Mouse (Mus musculus) myocyte (in vitro differentiated cells): ENCODE measurements around the gene Gdpd2. TPM values are rescaled to one million over a fixed set of nuclear protein-coding genes. Genes with fewer than 3 reads are reported as not detected.

Experiments
- H3K27me3 ChIP-seq: one replicate; pipeline ENCODE4 v1.6.1; 2011; ENCODE audit not compliant: control insufficient read depth, insufficient read depth, insufficient read length
- H3K36me3 ChIP-seq: one replicate; pipeline ENCODE4 v1.6.1; 2011; ENCODE audit not compliant: control insufficient read depth, insufficient read depth
- H3K4me2 ChIP-seq: one replicate; pipeline ENCODE4 v1.6.1; 2011; ENCODE audit warnings: low read depth, control low read depth
- H3K4me3 ChIP-seq: one replicate; pipeline ENCODE4 v1.5.1; 2011; ENCODE audit warnings: mild to moderate bottlenecking, control low read depth, moderate library complexity
- H3K79me2 ChIP-seq: one replicate; pipeline ENCODE4 v1.6.1; 2011; ENCODE audit not compliant: control insufficient read depth, insufficient read depth
- H3ac ChIP-seq: one replicate; pipeline ENCODE4 v1.6.1; 2011; ENCODE audit not compliant: control insufficient read depth, insufficient read length
- CEBPB ChIP-seq: IDR thresholded peaks from 2 replicates; pipeline ENCODE4 v1.6.1; 2011; ENCODE audit warnings: mild to moderate bottlenecking, moderate library complexity; ENCODE audit not compliant: poor library complexity, insufficient read depth, severe bottlenecking
- E2F4 ChIP-seq: IDR thresholded peaks from one replicate; pipeline ENCODE4 v1.6.1; 2011; ENCODE audit warnings: mild to moderate bottlenecking, control low read depth, moderate library complexity; ENCODE audit not compliant: insufficient read depth
- MAX ChIP-seq: IDR thresholded peaks from one replicate; pipeline ENCODE4 v1.6.1; 2011; ENCODE audit warnings: low read depth, mild to moderate bottlenecking, control low read depth
- MYOD1 ChIP-seq, 3 experiments: IDR thresholded peaks; one replicate each; pipeline ENCODE4 v1.6.1; 2011; ENCODE audit warnings: control low read depth in 2 of 3, low read depth in 2 of 3, mild to moderate bottlenecking in 2 of 3, moderate library complexity in 1 of 3; ENCODE audit not compliant: insufficient read length in 2 of 3, control insufficient read depth in 1 of 3
- MYOG ChIP-seq, 3 experiments: IDR thresholded peaks; one replicate each; pipeline ENCODE4 v1.6.1; 2011; ENCODE audit warnings: control low read depth in 2 of 3, low read depth in 2 of 3, mild to moderate bottlenecking in 2 of 3; ENCODE audit not compliant: insufficient read length in 2 of 3, control insufficient read depth in 1 of 3, insufficient read depth in 1 of 3
- POLR2A ChIP-seq: IDR thresholded peaks from one replicate; pipeline ENCODE4 v1.6.1; 2011; ENCODE audit warnings: low read depth, mild to moderate bottlenecking, control low read depth, moderate library complexity; ENCODE audit not compliant: insufficient read length
- POLR2AphosphoS2 ChIP-seq: IDR thresholded peaks from one replicate; pipeline ENCODE4 v1.6.1; 2011; ENCODE audit warnings: low read depth, control low read depth; ENCODE audit not compliant: insufficient read length
- REST ChIP-seq: IDR thresholded peaks from one replicate; pipeline ENCODE4 v1.6.1; 2011; ENCODE audit warnings: mild to moderate bottlenecking, control low read depth, moderate library complexity; ENCODE audit not compliant: insufficient read depth, insufficient read length
- SRF ChIP-seq: IDR thresholded peaks from one replicate; pipeline ENCODE4 v1.6.1; 2011; ENCODE audit warnings: low read depth; ENCODE audit not compliant: control insufficient read depth, insufficient read length
- TCF12 ChIP-seq: IDR thresholded peaks from one replicate; pipeline ENCODE4 v1.6.1; 2011; ENCODE audit warnings: mild to moderate bottlenecking, control low read depth; ENCODE audit not compliant: poor library complexity, insufficient read depth, severe bottlenecking
- TCF3 ChIP-seq: IDR thresholded peaks from one replicate; pipeline ENCODE4 v1.6.1; 2011; ENCODE audit warnings: low read depth, control low read depth; ENCODE audit not compliant: insufficient read length
- USF1 ChIP-seq: IDR thresholded peaks from one replicate; pipeline ENCODE4 v1.6.1; 2011; ENCODE audit warnings: low read depth, mild to moderate bottlenecking, control low read depth, moderate library complexity
- polyA plus RNA-seq: library from polyadenylated mRNA; unstranded; fragments of >200 nt; fragmentation: generic; extraction: Trizol; gene quantifications from one replicate; pipeline ENCODE4 v1.2.1, GENCODE M21; 2012; ENCODE audit warnings: missing spikeins

Gene Gdpd2
- polyA plus RNA-seq, 1 experiment, result not detected

- Histone ChIP-seq H3ac (no peak overlapping the region), H3K4me2 (peak overlapping the region; percentile 77), H3K36me3 (no peaks in the 10 kb centered on the region), H3K4me3 (peak overlapping the region; percentile 22), H3K27me3 (no peaks in the 10 kb centered on the region), H3K79me2 (no peaks in the 10 kb centered on the region)
- TF ChIP-seq E2F4, result peak; percentile 27
- no peak for TF ChIP-seq POLR2AphosphoS2
- TF ChIP-seq MYOD1 (IDR thresholded peaks at IDR 0.05; ENCODE audit: control insufficient read depth in 1 of 3, insufficient read length in 2 of 3, low read depth in 2 of 3), result no peak
Measured at GRCm38 (mm10) chrX:100739443-100739842, 9.8 kb downstream of the Gdpd2 start.

- Histone ChIP-seq H3K27me3 (no peaks in the 10 kb centered on the region), H3ac (no peak overlapping the region), H3K79me2 (no peaks in the 10 kb centered on the region), H3K36me3 (no peaks in the 10 kb centered on the region), H3K4me3 (no peak overlapping the region), H3K4me2 (peak overlapping the region; percentile 50)
- TF ChIP-seq POLR2AphosphoS2 (no peak), TCF12 (no peak), MYOD1 (IDR thresholded peaks at IDR 0.05; ENCODE audit: control insufficient read depth in 1 of 3, insufficient read length in 2 of 3, low read depth in 2 of 3) (no peak), SRF (no peak), REST (no peak), TCF3 (no peak), E2F4 (no peak), USF1 (no peak), MAX (no peak), POLR2A (no peak), CEBPB (no peak), MYOG (IDR thresholded peaks at IDR 0.05; ENCODE audit: control insufficient read depth in 1 of 3, insufficient read depth in 1 of 3, insufficient read length in 2 of 3, low read depth in 2 of 3) (no peak)
Measured at GRCm38 (mm10) chrX:100740785-100741184, 11.1 kb downstream of the Gdpd2 start.

GRCm38 (mm10) chrX:100741940-100742339 lies 12.3 kb downstream of the Gdpd2 start:
- no peak for TF ChIP-seq POLR2AphosphoS2
- TF ChIP-seq POLR2A, result no peak
- TF ChIP-seq USF1, result no peak
- TF ChIP-seq SRF, result no peak
- TF ChIP-seq MYOD1 (IDR thresholded peaks at IDR 0.05; ENCODE audit: control insufficient read depth in 1 of 3, insufficient read length in 2 of 3, low read depth in 2 of 3), result no peak
- TF ChIP-seq MYOG (IDR thresholded peaks at IDR 0.05; ENCODE audit: control insufficient read depth in 1 of 3, insufficient read depth in 1 of 3, insufficient read length in 2 of 3, low read depth in 2 of 3), result no peak
- TF ChIP-seq REST, result no peak
- no peak for TF ChIP-seq TCF12
- TF ChIP-seq TCF3, result no peak
- TF ChIP-seq E2F4, result no peak
- TF ChIP-seq MAX, result no peak
- no peak for TF ChIP-seq CEBPB
- H3K27me3 ChIP-seq, result no peaks in the 10 kb centered on the region
- no peaks in the 10 kb centered on the region for H3K36me3 ChIP-seq
- H3K4me3 ChIP-seq, result no peak overlapping the region
- no peak overlapping the region for H3ac ChIP-seq
- no peak overlapping the region for H3K4me2 ChIP-seq
- no peaks in the 10 kb centered on the region for H3K79me2 ChIP-seq

GRCm38 (mm10) chrX:100765855-100766254 lies 36.2 kb downstream of the Gdpd2 start:
- no peak overlapping the region for H3K4me2 ChIP-seq
- no peaks in the 10 kb centered on the region for H3K79me2 ChIP-seq
- H3K27me3 ChIP-seq, result no peaks in the 10 kb centered on the region
- TF ChIP-seq TCF3 (no peak), MYOD1 (IDR thresholded peaks at IDR 0.05; ENCODE audit: control insufficient read depth in 1 of 3, insufficient read length in 2 of 3, low read depth in 2 of 3) (no peak)
- H3K36me3 ChIP-seq, result no peaks in the 10 kb centered on the region
- no peak overlapping the region for H3K4me3 ChIP-seq
- H3ac ChIP-seq, result no peak overlapping the region

DNA sequence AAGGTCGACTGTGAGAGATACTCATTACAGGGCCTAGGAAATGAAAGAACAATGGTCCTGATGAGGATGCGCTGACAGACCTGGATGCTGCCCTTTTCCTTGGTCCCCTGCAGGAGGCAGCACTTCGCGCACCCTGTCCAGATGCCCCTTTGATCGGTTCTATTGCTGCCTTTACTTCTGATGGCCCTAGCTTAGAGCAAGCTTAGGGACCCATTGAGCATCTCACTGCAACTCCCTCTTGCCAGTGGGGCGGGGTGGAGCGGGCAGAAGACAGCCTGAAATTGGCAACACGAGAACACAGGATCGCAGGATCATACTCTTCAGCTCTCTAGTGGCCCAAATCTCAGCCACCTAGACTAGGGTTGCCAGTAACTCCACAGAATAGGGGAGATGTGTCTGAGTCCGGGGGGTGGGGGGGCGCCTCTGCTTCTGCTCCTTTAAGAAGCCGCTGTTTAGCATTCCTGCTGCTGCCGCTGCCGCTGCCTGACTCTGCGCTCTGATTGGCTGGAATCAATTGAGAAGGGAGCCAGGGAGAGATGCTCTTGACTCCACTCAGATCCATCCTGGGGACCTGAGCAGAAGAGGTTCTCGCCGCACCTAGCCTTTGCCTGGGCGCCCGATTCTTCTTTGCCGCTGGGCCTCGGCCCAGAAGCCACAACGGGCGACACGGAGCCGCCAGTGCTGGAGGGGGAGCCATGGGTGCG lies 37.7 kb downstream of the Gdpd2 start, which contains the start of gene Dlg3:
Gene Dlg3 (plus strand): TSS at position 542 of the 704 bp plus-strand sequence.
- no peaks in the 10 kb centered on the region for H3K36me3 ChIP-seq
- H3ac ChIP-seq, result no peak within 1 kb of the TSS
- no peaks in the 10 kb centered on the region for H3K27me3 ChIP-seq
- H3K4me3 ChIP-seq, result no peak within 1 kb of the TSS
- TF ChIP-seq MYOG (IDR thresholded peaks at IDR 0.05; ENCODE audit: control insufficient read depth in 1 of 3, insufficient read depth in 1 of 3, insufficient read length in 2 of 3, low read depth in 2 of 3), result no peak
- no peak for TF ChIP-seq TCF12
- TF ChIP-seq POLR2AphosphoS2, result no peak
- no peak for TF ChIP-seq MYOD1 (IDR thresholded peaks at IDR 0.05; ENCODE audit: control insufficient read depth in 1 of 3, insufficient read length in 2 of 3, low read depth in 2 of 3)
- no peak for TF ChIP-seq SRF
- TF ChIP-seq MAX, result no peak
- TF ChIP-seq TCF3, result no peak
- no peak for TF ChIP-seq USF1
- no peak for TF ChIP-seq E2F4
- no peak for TF ChIP-seq CEBPB
- no peak for TF ChIP-seq POLR2A
- no peak for TF ChIP-seq REST
- H3K79me2 ChIP-seq, result no peaks in the 10 kb centered on the region
- peak within 1 kb of the TSS; percentile 49 for H3K4me2 ChIP-seq
